Mouse (Mus musculus): Measurements from ENCODE around the gene Fgfr2.
"Not testable (repeated sequence)": the region's sequence is repeated elsewhere in the genome, so short reads cannot be mapped to it uniquely, and the experiment has no call there.

Gene Fgfr2

GRCm38 (mm10) chr7:131541184-131542114 is 1581.7 kb downstream of the Fgfr2 start:
- no peak for DNase-seq (ENCODE audit: low read depth, low spot score)

GRCm38 (mm10) chr7:131539979-131540378 is 1583.2 kb downstream of the Fgfr2 start:
- DNase-seq (ENCODE audit: low read depth, low spot score): peak; percentile 85

DNA sequence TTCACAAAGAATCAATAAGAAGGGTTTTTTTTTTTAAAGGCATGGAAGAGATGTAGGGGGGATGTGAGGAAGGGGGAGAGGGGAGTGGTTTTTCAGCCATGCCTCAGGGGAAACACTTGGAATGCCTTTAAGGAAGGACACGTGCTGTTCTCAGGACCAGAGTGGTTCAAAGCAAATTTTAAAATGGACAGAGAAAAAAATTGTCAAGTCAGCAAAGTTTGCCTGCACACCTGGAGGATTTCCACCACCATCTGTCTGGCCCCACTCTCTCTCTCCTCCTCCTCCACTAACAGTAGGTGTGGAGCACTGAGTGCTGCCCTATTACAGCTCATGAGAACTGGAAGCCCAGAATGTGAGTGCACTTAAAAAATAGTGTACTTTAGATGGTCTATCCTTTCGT is 1619.4 kb downstream of the Fgfr2 start:
- no peak for DNase-seq (ENCODE audit: low read depth, low spot score)

DNA sequence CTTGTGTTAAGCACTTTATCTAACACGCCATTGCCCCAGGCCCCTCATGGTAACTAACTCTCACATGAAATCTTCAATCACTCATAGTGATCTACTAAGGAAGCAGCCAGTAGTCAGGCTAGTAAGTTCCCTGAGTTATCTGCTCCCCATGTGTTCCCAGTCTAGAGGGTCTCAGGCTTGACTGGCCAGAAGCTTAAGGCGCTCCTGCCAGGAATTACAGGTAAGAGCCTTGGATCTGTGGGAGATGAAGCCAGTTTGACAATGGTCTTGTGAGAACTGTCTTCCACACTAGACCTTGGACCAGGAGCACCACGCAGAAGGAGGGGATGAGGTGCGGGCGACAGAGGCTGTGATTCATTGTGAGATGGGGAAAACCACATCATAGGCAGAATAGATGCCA is 1644.7 kb downstream of the Fgfr2 start:
- no peak for DNase-seq (ENCODE audit: low read depth, low spot score)

GRCm38 (mm10) chr7:131477140-131477539 is 1646.0 kb downstream of the Fgfr2 start:
- DNase-seq (ENCODE audit: low read depth, low spot score): no peak

DNA sequence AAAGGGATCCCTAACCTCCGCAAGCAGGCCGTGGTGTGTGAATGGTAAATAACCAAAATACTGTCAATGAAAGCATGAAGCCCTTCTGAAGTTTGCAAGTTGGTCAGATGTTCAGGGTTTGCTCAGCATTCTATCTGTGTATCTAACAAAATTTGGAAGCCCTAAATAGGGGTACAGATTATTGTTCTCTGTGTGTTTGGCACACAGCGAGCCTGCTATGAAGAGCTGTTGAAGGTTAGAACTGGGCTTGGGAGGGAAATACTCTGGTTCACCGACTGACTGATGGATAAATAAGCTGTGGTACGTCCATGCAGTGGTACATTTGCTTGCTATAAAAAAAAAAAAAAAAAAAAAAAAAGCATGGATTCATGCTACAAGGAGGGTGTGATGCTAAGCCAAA is 1651.6 kb downstream of the Fgfr2 start:
- no peak for DNase-seq (ENCODE audit: low read depth, low spot score)

- peak; percentile 72 for DNase-seq (ENCODE audit: low read depth, low spot score)
These were observed 1653.6 kb downstream of the Fgfr2 start for GRCm38 (mm10) chr7:131469506-131469905.

DNA sequence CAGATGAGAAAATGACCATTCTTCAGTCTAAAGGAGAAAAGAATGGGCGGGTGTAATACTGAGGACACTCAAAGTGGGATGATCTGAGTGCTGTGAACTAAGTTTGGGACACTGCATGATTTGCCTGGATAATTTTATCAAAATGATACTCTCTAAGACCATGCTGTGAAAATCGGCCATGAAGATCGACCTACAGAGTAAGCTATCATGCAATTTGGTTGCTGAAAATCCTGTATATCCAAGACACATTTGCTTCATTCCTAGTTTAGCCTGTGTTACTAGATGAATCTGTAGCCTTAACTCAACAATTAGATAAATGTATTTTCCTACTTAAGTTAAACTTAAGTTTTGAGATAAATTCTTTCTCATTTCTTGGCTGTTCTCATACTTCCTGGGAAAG is 1655.8 kb downstream of the Fgfr2 start:
- no peak for DNase-seq (ENCODE audit: low read depth, low spot score)

DNA sequence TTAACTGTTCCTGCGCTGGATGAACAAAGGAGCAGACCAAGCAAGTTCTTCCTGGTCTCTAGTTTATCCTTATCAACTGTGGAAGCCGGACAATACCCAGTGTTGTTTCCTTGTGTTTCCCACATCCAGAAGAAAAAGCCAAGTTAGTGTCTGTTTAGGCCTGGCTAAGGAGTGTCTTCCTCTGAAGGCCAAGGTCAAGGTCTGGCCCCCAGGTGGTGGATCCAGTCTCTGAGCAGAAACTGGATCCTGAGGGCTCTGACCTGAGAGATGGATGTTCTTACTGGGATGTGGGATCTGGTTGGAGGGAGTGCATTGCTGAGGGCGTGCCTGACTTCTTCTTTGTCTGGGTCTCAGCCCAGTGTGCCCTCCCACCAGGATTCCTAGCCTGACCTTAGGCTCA is 1657.4 kb downstream of the Fgfr2 start:
- DNase-seq (ENCODE audit: low read depth, low spot score): peak; percentile 54

GRCm38 (mm10) chr7:131465117-131465601 is 1658.0 kb downstream of the Fgfr2 start:
- DNase-seq (ENCODE audit: low read depth, low spot score): no peak

DNA sequence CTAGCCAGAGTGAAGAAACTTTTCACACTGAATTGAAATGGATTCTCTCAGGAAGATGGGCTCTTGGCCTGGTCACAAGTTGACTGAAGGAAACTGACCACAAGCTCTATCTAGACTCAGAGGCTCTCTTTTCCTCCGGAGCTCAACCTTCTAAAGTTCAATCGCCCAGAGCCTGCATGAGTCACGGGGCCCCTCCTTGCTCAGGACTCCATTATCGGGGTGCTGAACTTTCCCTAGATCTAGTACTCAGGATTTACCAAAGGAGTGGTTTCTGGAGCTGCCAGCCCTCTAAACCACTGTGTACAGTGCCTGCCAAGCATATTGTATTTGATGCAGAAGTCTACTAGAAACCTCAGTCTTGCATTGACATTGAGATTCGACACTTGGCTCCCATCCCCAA is 1666.4 kb downstream of the Fgfr2 start:
- DNase-seq (ENCODE audit: low read depth, low spot score): no peak

- peak; percentile 14 for DNase-seq (ENCODE audit: low read depth, low spot score)
These were observed 1686.1 kb downstream of the Fgfr2 start for GRCm38 (mm10) chr7:131437051-131437450.

- DNase-seq (ENCODE audit: low read depth, low spot score): no peak
These were observed 1688.9 kb downstream of the Fgfr2 start for GRCm38 (mm10) chr7:131434276-131434675.

DNA sequence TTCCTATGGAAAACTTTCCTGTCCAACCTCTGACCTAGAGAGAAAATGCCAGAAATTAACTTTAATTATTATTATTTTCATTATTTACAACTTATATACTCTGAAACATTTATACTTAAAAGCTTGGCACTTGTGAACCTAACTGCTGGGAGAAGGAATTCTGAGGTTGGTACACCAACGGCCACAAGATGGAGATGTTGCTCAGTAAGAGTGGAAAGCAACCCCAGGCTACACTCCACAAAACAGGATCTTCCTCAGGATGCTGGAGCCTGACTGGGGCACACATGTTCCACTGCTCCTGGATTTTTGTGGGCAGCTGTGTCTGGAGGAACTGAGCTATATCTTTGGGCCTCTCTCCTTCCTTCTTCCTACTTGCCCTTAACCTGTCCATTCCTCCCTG is 1690.9 kb downstream of the Fgfr2 start:
- DNase-seq (ENCODE audit: low read depth, low spot score): peak; percentile 57

GRCm38 (mm10) chr7:131427331-131427730 is 1695.8 kb downstream of the Fgfr2 start:
- no peak for DNase-seq (ENCODE audit: low read depth, low spot score)

- DNase-seq (ENCODE audit: low read depth, low spot score): no peak
These were observed 1698.2 kb downstream of the Fgfr2 start for GRCm38 (mm10) chr7:131424912-131425311.

DNA sequence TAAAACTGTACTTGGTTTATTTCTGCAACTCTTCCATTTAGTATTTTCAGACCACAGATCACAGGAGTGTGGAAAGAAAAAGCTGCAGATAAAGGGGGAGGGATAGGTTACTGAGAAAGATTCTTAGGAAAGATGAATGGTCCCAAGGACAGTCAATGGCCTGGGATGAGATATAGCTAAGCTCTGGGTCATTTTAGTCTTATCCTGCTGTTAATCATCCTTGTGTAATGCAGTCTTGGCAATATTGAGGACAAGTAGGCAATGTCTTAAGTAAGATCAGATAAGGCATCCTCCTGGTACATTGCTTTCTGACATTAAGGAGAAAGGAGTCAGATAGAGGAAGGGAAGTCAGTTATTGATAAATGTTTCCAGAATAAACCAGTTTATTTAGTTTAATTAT is 1705.5 kb downstream of the Fgfr2 start:
- DNase-seq (ENCODE audit: low read depth, low spot score): no peak

GRCm38 (mm10) chr7:131416742-131417141 is 1706.4 kb downstream of the Fgfr2 start:
- not testable (repeated sequence) for DNase-seq (ENCODE audit: low read depth, low spot score)

DNA sequence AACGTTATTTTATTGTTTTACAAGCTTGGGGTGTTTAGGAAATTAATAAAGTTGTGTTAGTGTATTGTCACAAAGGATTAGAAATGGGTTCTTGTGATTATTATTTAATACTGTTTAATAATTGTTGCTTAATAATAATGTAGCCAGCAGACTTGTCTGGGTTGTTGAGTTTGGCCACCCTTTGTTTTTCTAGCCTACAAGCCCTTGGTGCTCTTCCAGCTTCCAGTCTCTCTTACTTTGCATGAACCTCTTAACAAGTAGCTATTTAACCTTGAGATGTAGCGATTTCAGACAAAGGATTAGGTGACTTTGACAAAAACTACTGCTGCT is 1711.2 kb downstream of the Fgfr2 start:
- DNase-seq (ENCODE audit: low read depth, low spot score): no peak

DNA sequence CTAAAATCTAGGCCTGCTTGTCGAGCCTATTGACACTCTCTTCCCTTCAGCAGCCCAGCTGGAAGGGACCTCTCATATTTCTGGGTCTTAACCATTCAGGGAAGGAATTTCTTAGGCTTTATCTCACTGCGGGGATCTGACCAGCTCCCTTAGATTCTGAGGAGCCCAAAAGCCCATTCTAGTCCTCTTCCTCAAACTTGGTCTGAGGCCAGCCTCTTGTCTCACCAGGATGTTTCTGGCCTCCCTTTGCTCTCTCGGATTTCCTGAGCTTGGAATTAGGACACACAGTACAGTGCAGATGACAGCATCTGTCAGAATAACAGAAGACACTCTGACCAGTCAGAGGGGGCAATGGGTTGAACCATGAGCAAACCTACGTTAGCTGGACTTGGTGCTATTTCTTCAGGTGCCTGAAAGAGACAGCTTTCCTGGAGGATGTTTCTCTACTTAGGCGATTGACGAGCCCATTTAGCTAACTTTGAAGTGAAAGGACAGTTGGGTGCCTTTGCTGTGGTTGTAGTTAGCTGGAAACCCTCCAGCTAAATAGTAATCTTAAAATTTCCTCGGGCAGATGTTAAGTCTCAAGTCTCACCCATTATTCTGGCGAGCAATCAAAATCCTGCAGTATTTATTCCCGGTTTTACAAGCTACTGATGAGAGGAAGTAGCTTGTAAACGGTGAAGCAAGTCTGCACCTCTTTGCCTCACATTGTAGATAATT is 1711.8 kb downstream of the Fgfr2 start:
- DNase-seq (ENCODE audit: low read depth, low spot score): no peak

- peak; percentile 99 for DNase-seq (ENCODE audit: low read depth, low spot score)
These were observed 1712.6 kb downstream of the Fgfr2 start, which contains the start of the genes Ikzf5 and Acadsb for GRCm38 (mm10) chr7:131410416-131411058. Gene Ikzf5 (minus strand): TSS chr7:131410521. Gene Acadsb (plus strand): TSS chr7:131410601.

DNA sequence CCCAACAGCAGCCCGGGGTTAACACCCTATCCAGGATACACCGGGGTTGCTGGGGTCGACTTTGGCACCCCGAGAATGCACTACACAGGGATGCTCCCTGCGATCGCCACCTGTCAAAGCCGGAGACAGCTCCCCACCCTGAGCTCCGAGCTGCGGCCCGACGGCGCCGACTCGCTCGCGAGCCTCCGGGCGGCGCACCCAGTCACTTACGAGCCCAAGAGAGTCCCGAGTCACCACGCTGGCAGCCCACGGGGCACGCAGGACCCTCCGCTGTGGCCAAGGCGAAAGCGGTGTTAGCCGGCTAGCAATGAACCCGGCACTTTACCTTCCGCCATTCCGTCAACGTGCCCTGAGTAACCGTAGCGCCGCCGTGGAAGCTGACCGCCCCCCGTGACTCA is 1713.2 kb downstream of the Fgfr2 start:
- no peak for DNase-seq (ENCODE audit: low read depth, low spot score)

Measured in ZHBTc4 (cell line).